Mouse (Mus musculus) B cell, adult (primary cell): ENCODE measurements around the gene Mustn1. TPM values are rescaled to one million over a fixed set of nuclear protein-coding genes. Genes with fewer than 3 reads are reported as not detected.

Experiments
- total RNA-seq: library from RNA; stranded (reverse); gene quantifications from 4 replicates; pipeline ENCODE4 v1.2.4, GENCODE M21; 2023; ENCODE audit not compliant: inconsistent age

The Mustn1 gene
- 1.3 to 2.3 TPM (median 2.1 TPM) in 4 replicates for total RNA-seq

DNA sequence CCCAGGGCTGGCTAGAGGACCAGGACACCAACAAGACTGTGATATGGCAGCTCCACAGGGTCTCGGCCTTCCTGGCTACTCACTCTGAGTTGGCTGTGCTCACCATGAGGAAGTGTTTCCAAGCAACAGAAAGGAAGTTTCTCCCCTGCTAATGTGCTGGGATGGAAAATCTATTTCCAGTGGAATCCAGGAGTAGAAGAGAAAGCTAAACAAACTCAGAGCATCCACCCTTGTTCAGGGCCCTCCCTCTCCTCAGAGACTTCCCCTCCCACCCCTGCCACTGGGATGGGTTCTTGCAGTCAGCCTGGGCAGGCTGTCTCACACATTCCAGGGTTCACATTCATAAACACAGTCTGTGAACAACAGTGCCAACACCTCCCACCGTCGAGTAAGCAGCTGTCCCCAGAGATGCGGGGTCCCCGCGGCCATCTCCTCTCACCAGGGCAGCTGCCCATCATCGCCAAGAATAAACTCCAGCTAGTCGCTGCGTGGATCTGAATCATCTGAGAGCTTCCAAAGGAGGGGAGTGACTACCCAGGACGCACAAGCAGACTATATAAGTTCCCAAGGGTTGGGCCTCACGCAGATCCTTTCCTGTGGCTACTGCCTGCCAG is at the start of gene Mustn1:
Gene Mustn1, plus strand, starts transcription at position 243 of the 614 bp plus-strand sequence.

DNA sequence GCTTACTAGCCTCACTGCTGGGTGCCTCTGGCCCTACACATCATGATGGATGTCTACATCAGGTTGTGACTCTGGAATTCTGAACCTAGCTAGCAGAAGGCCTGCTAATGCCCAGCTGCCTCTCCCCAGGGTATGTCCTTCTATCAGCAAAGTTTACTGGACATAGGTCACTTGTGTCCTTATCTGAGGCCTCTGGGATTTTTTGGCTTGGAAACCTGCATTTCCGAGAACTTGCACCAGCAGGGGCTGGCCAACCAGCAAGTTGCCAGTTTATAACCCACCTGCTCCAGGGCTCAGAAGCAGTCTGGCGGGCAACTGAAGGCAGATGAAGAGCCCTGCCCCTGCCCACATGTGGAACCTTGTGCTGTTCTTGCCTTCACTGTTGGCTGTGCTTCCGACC is 7.2 kb downstream of the Mustn1 start, which contains the start of gene Itih4:
Gene Itih4, plus strand, starts transcription at position 273 of the 400 bp plus-strand sequence.

DNA sequence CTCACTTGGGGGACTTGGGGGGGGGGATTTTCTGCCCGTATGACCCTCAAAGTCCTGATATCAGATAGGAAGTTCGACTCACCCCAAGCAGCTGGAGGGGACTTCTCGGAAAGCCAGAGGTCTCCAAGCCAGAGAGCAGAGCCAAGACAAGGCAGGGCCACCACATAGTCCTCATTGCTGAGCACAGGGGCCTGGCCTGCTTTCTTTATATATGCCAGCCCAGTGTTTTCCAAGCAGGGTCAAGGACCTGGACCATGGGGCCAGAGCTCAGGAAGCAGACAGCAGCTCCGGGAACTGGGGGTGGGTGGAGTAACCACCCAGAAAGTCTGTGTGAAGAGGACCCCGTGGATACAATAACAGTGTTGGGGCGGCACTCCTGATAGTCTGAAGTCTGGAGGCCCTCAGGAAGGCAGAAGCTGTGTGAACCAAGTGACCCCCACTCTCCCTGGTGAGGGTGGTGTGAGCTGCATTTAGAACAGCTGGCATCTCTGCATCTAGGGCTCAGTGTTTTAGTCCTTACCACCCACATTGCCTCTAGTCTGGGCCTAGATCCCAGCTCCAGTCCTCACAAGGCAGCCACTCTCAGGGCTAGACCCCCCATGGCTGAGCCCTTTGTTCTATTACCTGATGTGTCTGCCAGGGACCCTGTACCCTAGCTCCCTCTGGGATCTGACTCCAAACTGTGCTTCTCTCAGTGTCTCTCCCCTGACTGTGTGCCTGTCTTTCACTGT is 44.5 kb downstream of the Mustn1 start, which contains the start of gene Itih3:
Gene Itih3, minus strand, starts transcription at position 386 of the 731 bp plus-strand sequence.

Other genes with a start within 250 kb of the Mustn1 start
- gene Rft1, start 224.8 kb upstream of the Mustn1 start, total RNA-seq = 14.8 to 20.9 TPM (median 16.6 TPM) in 4 replicates
- 18.5 to 20.3 TPM (median 18.8 TPM) in 4 replicates for gene Sfmbt1, start 164.4 kb upstream of the Mustn1 start, total RNA-seq
- 18.3 to 21.2 TPM (median 18.4 TPM) in 4 replicates for gene Tmem110, start 53.6 kb upstream of the Mustn1 start, total RNA-seq
- gene Itih4, start 7.3 kb downstream of the Mustn1 start, total RNA-seq = 0.18 to 0.57 TPM (median 0.34 TPM) in 4 replicates
- not detected in 4 replicates for gene Itih3, start 44.6 kb downstream of the Mustn1 start, total RNA-seq
- not detected in 4 replicates for gene Itih1, start 64.1 kb downstream of the Mustn1 start, total RNA-seq
- 6.4 to 7.6 TPM (median 6.9 TPM) in 4 replicates for gene Nek4, start 72.2 kb downstream of the Mustn1 start, total RNA-seq
- 12.7 to 14.4 TPM (median 13.7 TPM) in 4 replicates for gene Glt8d1, start 122.2 kb downstream of the Mustn1 start, total RNA-seq
- gene Spcs1, start 122.5 kb downstream of the Mustn1 start, total RNA-seq = 65.2 to 95.5 TPM (median 75.3 TPM) in 4 replicates
- 75.0 to 87.2 TPM (median 79.0 TPM) in 4 replicates for gene Pbrm1, start 139.9 kb downstream of the Mustn1 start, total RNA-seq
- 492 to 523 TPM (median 508 TPM) in 4 replicates for gene Gnl3, start 140.0 kb downstream of the Mustn1 start, total RNA-seq
- gene Smim4, start 249.8 kb downstream of the Mustn1 start, total RNA-seq = 29.5 to 36.6 TPM (median 32.7 TPM) in 4 replicates